Mouse (Mus musculus): Measurements from ENCODE around the gene Zbtb34.

Zbtb34 gene

GRCm38 (mm10) chr2:33430771-33431699, at the start of gene Zbtb34:
Gene Zbtb34 (minus strand): TSS chr2:33431324.
- peak; percentile 46 for DNase-seq (ENCODE audit: low read depth, low spot score)

- no peak for DNase-seq (ENCODE audit: low read depth, low spot score)
Measured at GRCm38 (mm10) chr2:33477961-33478755, 47.0 kb upstream of the Zbtb34 start.

DNA sequence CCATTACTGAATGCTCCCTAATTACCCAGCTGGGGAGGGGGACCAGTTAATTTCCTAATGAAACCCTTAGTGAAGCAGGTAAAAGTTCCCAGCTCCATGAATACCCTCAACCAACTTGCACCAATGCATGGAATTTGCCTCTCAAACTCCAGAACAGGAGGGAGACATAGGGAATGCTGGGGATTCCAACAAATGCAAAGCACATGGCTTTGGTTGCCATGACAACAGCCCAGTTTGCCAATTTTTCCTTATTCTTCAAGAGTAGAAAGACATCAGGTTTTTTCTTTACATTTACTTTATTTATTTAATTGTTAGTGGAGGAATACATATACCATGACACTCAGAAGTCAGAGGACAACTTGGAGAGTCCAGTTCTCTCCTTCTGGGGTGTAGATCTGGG, 44.8 kb upstream of the Zbtb34 start:
- no peak for DNase-seq (ENCODE audit: low read depth, low spot score)

- peak; percentile 94 for DNase-seq (ENCODE audit: low read depth, low spot score)
Measured at GRCm38 (mm10) chr2:33468466-33469097, 37.5 kb upstream of the Zbtb34 start, which contains the start of gene Zbtb43. Gene Zbtb43 (minus strand): TSS chr2:33468559.

DNA sequence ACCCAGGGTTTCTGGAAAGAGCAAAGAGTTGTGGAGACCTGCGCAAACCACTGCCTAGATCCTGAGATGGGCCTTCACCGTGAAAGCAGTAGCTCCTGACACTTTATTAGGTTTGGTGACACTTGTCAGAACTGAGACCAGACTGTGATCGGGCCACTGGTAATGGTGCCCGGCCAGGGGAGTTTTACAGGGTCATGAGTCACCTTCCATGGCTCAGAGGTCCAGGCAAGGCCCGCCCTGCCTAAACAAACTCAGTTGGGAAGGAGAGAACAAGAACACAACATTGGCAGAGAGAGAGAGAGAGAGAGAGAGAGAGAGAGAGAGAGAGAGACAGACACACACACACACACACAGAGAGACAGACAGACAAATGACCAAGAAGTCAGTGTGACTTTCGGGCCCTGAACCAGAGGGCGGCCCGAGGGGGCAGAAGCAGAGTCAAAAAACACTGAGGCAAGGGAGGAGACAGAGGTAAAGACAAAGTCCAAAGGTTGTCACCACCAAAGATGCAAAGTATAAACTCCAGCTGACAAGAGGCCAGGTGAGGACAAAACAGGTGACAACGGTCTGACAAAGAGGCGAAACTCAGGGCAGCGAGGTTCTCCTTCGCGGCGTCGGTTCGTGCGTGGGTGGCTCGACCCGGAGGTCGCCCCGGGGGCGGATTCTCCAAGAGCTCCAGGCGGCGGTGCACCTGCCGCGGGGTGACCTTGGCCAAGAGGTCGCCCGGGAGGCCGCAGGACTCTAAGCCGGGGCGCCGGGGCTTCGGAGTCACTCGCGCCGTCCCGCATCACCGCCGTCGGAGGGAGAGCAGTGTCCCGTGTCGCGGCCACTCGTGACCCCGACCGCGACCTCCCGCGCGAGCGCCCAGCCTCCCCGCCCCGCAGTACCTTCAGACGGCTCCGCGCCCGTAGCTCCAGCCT, 36.7 kb upstream of the Zbtb34 start:
- no peak for DNase-seq (ENCODE audit: low read depth, low spot score)

DNA sequence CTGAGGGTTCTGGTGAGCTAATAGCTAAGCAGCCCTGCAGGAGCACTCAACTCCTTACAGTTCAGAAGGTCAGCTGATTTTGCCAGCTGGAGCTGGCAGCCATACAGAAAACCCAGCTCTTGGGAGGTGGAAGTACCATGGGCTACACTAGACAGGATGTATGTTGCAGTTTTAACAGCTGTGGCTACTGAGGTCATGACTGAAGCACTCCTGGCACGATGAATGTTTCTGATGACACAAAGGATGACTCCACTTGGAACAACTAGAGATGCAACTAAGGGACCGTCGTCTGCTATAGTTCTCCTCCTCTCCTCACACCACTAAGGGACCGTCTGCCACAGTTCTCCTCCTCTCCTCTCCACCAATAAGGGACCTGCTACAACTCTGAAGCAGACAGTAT, 34.8 kb upstream of the Zbtb34 start:
- no peak for DNase-seq (ENCODE audit: low read depth, low spot score)

DNA sequence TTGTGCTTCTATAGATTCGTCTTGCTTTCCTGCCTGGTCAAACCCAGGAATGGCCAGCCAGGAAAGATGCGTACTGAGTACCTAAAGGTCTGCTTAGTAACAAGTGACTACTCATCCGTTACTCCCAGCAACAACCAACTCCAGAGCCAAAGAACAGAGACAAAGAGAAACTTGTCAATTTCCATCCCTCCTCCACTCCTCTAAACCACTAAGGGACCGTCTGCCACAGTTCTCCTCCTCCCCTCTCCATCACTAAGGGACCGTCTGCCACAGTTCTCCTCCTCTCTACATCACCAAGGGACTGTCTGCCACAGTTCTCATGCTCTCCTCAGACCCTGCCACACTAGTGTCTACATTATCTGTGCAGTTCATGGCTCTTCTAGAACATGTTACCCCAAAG, 34.1 kb upstream of the Zbtb34 start:
- no peak for DNase-seq (ENCODE audit: low read depth, low spot score)

GRCm38 (mm10) chr2:33462066-33462465, 30.9 kb upstream of the Zbtb34 start:
- no peak for DNase-seq (ENCODE audit: low read depth, low spot score)

DNA sequence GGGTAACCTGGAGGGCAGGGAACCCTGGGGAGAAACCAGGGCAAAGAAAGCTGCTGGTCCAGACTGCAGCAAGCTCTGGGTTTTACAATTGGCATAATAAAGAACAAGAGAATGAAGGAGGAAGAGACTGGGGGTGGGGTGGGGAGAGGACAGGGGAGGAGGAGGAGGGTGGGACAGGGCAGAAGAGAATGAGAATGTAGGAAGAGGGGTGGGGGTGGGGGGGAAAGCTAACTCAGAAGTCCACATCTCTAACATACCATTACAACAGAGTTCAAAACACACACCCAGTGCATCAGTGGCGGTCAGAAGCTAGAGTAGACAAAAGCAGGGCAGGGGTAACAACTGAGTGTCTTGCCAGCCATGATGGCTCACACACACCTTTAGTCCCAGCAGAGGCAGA, 29.9 kb upstream of the Zbtb34 start:
- no peak for DNase-seq (ENCODE audit: low read depth, low spot score)

GRCm38 (mm10) chr2:33459660-33460059, 28.5 kb upstream of the Zbtb34 start:
- no peak for DNase-seq (ENCODE audit: low read depth, low spot score)

DNA sequence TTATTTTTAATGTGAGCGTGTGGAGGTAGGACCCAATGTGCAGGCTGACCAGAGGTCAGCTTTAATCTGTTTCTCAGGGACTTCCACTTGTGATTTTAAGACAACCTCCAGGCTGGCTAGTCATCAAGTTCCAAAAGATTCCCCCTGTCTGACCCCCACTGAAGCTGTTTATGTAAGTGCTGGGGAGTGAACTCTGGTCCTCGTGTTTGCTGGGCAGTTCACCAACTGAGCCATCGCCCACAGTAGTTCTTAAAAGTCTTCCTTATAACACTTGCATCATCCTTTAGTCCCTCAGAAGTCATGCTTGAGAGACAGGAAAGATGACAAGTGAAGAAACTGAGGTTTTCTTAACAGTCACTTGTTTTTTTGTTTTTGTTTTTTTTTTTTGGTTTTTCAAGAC, 25.6 kb upstream of the Zbtb34 start:
- no peak for DNase-seq (ENCODE audit: low read depth, low spot score)

DNA sequence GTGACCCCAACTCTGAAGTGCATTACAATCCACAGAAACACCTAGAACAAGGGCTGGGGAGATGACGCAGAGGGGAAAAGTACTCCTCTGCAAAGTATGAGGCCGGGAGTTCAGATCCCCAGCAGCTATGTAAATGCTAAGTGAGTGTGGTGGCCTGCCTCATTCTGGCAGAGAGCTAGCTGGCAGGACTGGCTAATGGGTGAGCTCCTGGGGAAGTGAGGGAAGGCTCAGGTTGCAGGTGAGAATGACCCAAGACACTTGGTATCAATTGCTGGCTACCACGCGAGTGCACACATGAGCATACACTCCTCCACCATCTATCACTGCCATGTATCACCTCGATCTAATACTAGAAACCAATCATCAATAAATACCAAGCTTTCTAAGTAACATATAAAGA, 25.1 kb upstream of the Zbtb34 start:
- no peak for DNase-seq (ENCODE audit: low read depth, low spot score)

DNA sequence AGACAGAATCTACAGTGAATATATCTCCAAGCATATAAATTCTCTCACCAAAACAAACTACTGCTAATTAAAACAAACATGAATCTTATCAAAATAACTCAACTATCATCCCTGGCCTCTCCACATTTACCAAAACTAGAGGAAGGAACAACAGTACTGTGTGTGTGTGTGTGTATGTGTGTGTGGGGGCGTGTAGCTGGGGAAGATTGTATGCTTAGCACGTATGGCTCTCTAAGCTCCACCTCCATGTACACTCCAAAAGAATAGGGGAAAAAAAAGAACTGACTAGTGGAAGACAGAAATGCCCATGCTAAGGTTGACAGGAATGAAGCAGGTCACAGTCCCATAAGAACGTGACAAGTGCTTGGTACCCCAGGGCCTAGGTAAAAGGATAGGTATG, 24.2 kb upstream of the Zbtb34 start:
- no peak for DNase-seq (ENCODE audit: low read depth, low spot score)

GRCm38 (mm10) chr2:33454816-33455215, 23.7 kb upstream of the Zbtb34 start:
- no peak for DNase-seq (ENCODE audit: low read depth, low spot score)

DNA sequence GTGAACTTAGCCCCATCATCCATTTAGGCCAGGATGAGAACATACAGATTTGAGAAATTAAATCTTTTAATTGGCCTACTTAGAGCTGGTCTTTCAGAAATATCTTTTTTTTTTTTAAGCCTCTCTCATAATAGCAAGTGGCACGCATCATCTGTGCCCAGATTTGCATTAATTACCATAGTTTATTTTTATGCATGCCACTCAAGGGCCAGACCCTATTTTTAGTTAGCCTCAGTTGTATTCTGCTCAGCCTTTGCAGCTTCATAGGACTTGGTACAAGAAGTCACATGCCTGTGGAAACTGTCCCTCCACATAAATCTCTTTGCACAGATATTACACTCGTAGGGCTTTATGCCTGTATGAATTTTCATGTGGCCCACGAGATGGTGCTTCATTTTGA, 22.4 kb upstream of the Zbtb34 start:
- no peak for DNase-seq (ENCODE audit: low read depth, low spot score)

DNA sequence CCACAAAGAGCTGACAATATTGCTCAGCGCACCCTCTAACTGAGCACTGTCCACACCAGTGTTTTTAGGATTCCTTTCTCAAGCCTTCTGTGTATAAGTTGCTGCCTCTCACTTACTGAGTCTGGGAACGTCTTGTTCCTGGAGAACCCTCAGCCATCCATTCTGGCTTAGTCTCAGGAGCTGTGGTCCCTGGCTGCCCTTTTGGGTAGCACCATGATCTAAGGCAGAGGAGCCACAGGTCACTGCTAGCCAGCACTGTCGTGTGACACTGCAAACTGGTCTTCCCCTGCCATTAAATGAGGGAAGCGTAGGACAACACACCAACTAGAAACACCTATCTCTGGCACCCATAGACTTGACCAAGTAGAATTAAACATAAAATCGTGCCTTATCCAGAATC, 21.6 kb upstream of the Zbtb34 start:
- DNase-seq (ENCODE audit: low read depth, low spot score): no peak

DNA sequence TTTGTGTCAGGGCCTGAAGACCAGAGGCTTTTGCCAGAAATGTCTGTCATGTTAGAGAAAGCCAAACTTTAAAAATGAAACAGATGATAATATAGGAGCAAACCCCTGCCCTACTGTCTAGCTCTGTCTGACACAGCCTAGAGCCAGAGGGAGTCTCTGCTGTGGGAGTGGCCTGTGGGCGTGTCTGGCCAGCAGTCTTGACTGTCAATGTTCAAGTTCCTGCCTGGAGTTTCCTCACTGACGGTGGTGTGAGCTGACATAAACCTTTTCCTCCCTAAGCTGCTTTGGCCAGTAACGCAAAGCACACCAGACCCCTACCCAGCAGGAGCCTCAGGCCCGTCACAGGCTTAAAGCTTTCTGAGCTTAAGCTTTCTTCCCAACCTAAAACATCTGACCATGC, 21.0 kb upstream of the Zbtb34 start:
- no peak for DNase-seq (ENCODE audit: low read depth, low spot score)

- no peak for DNase-seq (ENCODE audit: low read depth, low spot score)
Measured at GRCm38 (mm10) chr2:33451038-33451978, 20.2 kb upstream of the Zbtb34 start.

DNA sequence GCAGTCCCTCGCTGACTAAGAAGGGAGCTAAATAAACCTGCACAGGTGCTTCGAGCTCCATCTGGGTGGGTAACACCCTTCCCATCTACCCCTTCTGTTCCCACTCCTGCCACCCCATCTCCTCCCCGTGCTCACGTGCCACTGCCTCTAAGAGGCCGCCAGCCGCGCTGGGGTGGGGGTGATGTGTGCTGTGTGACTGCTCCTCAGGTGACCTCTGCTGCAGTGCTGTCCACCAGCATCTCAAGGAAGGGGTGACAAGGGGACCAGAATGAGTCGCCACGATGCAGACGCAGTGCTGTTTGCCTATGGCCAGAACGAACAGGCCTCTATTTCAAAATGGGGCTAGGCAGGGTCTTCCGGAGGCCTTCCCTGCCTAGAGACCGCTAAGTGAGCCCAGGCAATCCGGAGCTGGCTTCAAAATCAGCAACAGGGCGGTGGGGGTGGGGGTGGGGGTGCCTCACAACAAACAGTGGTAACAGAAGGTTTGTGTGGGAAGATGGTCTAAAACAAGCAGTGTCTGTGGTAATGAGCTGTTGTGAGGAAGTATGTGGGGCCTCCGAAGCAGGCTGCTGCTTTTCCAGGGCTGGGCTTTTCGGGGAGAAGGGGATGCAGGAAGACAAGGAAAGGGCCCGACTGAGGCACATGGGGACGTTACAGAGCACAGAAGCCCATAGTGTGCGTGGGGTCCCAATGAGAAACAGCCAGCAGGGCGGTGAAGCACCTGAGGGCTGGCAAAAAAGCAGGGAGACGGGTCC, 18.2 kb upstream of the Zbtb34 start:
- no peak for DNase-seq (ENCODE audit: low read depth, low spot score)
